Mouse (Mus musculus): Measurements from ENCODE around the gene Derl3. TPM values are rescaled to one million over a fixed set of nuclear protein-coding genes. Genes with fewer than 3 reads are reported as not detected.
A peak's percentile ranks its signal among the peaks of the same experiment; 100 is the strongest.
"Not testable (repeated sequence)": the region's sequence is repeated elsewhere in the genome, so short reads cannot be mapped to it uniquely, and the experiment has no call there.

Derl3 gene
- total RNA-seq (2021), result 1 to 10 TPM; 1.9 to 2.6 TPM
- long read RNA-seq, experiment 1, partial matches to known transcripts, result 0 of 4 reads
- long read RNA-seq, experiment 1, other reads (novel, unspliced or antisense), result 1 of 4 reads
- long read RNA-seq, experiment 2, partial matches to known transcripts, result 0 of 2 reads
- long read RNA-seq, experiment 2, other reads (novel, unspliced or antisense), result 0 of 2 reads

- peak; percentile 96 to 99 for DNase-seq (ENCODE audit: low spot score in 2 of 2)
- intact Hi-C loops (cut with DNase I), result no loop called here
Observed at GRCm38 (mm10) chr10:75893089-75893750, at the start of gene Derl3. Gene Derl3 (plus strand): TSS chr10:75893413.

- intact Hi-C loops (cut with DNase I); DNase-seq (ENCODE audit: low spot score in 2 of 2): not testable (repeated sequence)
Observed at GRCm38 (mm10) chr10:75843898-75844297, 49.3 kb upstream of the Derl3 start.

DNA sequence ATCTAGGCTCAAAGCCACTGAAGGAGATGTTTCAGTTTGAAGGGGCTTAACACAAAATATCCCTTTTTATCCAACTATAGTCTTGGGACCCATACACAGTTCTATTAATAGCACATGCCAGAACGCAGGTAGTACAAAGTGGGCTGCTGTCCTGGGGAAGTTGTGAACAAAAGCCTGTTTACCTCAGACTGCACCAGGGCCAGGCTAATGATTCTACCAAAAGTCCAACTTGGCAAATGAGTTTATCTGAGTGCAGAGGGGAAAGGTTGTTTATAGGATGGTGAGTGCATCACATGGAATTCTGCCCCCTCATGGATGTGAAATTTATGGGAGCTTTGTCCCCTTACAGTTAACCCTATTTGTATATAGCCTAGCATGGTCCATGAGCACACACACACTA, 48.4 kb upstream of the Derl3 start:
- no peak for DNase-seq (ENCODE audit: low spot score in 2 of 2)
- intact Hi-C loops (cut with DNase I), result no loop called here

DNA sequence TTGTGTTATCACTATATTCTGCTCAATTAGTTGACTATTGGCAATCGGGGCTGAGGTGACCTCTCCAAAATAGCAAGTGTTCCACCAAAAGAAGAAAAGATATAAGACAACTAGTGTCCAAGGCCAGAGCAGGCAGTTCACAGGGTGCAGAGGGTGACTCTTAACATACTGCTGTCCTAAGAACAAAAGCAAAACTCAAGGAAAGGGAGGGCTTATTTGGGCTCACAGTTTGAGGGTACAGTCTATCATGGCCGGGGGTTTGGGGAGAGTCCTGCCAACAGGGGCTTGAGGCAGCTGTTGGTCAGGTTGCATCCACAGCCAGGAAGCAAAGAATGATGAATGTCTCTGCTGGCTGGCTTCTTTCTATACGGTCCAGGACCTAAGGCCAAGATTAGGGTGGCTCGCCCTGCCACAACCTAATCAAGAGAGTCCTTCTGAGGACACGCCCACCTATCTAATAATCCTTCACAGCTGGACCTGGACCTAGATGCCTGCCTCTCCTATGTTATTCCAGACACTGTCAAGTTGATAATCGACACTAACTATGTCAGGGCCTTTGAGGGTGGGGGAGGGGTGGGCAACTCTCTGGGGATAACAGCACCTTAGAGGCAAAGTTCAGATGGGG, 47.8 kb upstream of the Derl3 start:
- intact Hi-C loops (cut with DNase I), result no loop called here
- DNase-seq (ENCODE audit: low spot score in 2 of 2), result no peak

- intact Hi-C loops (cut with DNase I), result no loop called here
- DNase-seq (ENCODE audit: low spot score in 2 of 2), result no peak
Observed at GRCm38 (mm10) chr10:75848382-75848781, 44.8 kb upstream of the Derl3 start.

- intact Hi-C loops (cut with DNase I), result no loop called here
- no peak for DNase-seq (ENCODE audit: low spot score in 2 of 2)
Observed at GRCm38 (mm10) chr10:75851076-75851475, 42.1 kb upstream of the Derl3 start.

GRCm38 (mm10) chr10:75851681-75852080, 41.5 kb upstream of the Derl3 start:
- DNase-seq (ENCODE audit: low spot score in 2 of 2), result no peak
- intact Hi-C loops (cut with DNase I), result loop anchor here (2.0 kb wide), 1 partner anchor 87 kb away; the partner anchor contains the start of gene Cabin1

GRCm38 (mm10) chr10:75852539-75853125, 40.6 kb upstream of the Derl3 start:
- intact Hi-C loops (cut with DNase I), result loop anchor here (1.0 to 2.0 kb wide), 3 partner anchors 88 to 266 kb away; partner anchors contain the start of gene Cabin1
- DNase-seq (ENCODE audit: low spot score in 2 of 2), result no peak

DNA sequence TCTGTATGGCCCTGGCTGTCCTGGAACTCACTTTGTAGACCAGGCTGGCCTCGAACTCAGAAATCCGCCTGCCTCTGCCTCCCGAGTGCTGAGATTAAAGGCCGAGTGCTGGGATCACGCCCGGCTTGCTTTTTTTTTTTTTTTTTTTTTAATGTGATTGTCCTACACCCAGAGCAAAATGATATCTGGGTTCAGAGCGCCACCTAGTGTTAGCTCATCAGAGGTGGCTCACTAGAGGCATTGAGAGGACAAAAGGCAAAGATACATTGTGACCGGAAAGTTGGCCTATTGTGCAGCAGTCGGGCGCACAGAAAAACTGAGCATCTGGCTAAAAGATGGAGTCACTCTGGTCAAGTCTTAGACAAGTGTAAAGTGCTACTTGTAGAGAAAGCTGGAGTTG, 39.8 kb upstream of the Derl3 start:
- intact Hi-C loops (cut with DNase I), result loop anchor here (1.0 to 2.0 kb wide), 3 partner anchors 89 to 267 kb away; partner anchors contain the start of gene Cabin1
- peak; percentile 85 to 91 for DNase-seq (ENCODE audit: low spot score in 2 of 2)

DNA sequence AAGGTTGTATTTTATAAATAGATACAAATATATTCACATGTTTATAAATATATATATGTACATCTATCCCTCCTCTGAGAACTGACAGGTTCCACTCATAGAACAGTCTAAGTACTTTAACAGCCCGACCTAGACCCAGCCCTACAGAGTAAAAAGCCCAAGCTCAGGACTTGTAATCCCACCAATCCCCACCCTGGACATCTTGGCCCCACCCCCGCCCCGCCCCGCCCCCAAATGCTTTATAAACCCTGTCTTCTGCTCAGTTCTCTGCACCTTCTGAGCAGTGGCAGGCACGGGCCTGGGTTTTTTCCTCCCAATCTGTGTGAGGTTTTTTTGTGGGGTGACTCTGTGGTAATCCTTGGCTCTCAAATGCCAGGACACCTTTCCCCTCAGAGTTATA, 39.1 kb upstream of the Derl3 start:
- no peak for DNase-seq (ENCODE audit: low spot score in 2 of 2)
- intact Hi-C loops (cut with DNase I), result no loop called here

GRCm38 (mm10) chr10:75854791-75855190, 38.4 kb upstream of the Derl3 start:
- intact Hi-C loops (cut with DNase I), result loop anchor here (5.0 kb wide), 1 partner anchor 217 kb away; no protein-coding TSS in a partner anchor
- no peak for DNase-seq (ENCODE audit: low spot score in 2 of 2)

DNA sequence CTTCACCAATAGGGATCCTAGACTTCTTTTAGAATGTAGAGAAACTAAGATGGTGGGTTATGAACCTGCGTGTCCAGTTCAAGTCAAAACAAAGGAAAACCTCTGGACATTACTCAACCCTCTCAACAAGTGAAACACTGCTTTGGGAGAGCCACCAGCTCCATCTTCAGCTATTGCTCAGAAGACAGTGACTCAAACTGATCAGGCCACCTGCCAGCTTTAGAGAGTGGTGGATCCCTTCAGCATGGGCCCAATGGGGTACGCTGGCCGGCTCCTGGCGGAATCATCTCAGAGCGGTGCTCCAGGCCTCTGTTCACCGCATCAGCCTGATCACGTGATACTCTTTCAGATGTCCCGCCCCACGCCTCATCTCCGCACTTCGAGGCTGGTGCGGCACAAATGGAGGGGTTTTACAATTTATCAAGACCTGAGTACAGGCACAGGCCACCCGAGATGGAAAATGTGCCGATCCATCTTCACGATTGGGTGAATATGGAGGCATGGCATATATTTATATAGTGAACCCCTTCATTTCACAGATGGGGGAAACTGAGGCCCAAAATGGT, 37.7 kb upstream of the Derl3 start:
- intact Hi-C loops (cut with DNase I), result loop anchor here (5.0 kb wide), 1 partner anchor 218 kb away; no protein-coding TSS in a partner anchor
- no peak for DNase-seq (ENCODE audit: low spot score in 2 of 2)

GRCm38 (mm10) chr10:75856155-75856907, 36.9 kb upstream of the Derl3 start:
- intact Hi-C loops (cut with DNase I), result loop anchor here (5.0 kb wide), 1 partner anchor 219 kb away; no protein-coding TSS in a partner anchor
- DNase-seq (ENCODE audit: low spot score in 2 of 2), result no peak

DNA sequence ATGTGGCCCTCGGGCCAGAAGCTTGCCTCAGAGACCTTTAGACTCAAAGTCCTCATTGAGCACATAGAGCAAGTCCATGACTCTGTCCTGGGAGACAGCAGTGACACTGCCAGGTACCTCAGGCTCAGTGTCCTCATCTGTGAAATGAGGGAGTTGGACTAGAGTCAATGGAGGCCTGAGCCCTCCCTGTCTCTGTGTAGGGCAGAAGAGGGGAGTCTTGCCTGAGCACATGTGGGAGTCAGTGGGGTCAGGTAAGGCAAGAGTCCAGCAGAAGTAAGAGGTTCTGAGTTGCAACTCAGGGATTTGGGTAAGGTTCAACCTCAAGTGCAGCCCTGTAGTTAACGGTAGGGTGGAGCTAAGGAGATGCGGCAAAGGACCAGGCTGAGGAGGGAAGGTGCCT, 36.2 kb upstream of the Derl3 start:
- intact Hi-C loops (cut with DNase I), result loop anchor here (5.0 kb wide), 1 partner anchor 220 kb away; no protein-coding TSS in a partner anchor
- DNase-seq (ENCODE audit: low spot score in 2 of 2), result no peak

GRCm38 (mm10) chr10:75857598-75857997, 35.6 kb upstream of the Derl3 start:
- intact Hi-C loops (cut with DNase I), result loop anchor here (5.0 kb wide), 1 partner anchor 220 kb away; no protein-coding TSS in a partner anchor
- DNase-seq (ENCODE audit: low spot score in 2 of 2), result no peak

DNA sequence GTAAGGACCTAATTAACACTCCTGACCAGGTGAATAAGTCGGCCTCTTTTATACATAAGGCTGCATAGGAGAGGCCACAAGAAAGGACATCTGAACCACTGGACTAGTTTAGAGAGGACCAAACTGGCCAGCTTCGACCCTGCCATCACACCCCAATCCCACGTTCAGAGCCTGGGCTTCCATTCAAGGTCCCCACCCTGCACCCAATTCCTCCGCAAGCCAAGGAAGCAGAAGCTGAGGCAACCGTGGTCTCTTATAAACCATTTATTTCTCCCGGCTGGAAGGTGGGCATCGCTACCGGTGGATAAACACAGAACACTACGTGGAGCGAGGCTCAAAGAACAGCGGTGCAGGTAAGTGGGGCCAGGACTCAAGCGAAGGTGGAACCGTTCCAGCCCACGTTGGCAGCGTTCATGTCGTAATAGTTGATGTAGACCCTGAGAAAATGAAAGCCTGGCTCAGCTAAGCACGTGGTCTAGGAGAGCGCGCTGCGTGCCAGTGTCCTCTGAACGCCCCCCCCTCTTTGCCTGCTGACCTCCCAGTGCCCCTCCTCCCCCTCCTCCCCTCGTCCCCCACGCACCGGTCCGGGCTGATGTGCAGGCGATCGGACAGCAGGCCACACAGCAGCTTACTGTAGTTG, 34.0 kb upstream of the Derl3 start:
- DNase-seq (ENCODE audit: low spot score in 2 of 2), result peak in 1 of 2 experiments; percentile 59
- intact Hi-C loops (cut with DNase I), result loop anchor here (5.0 kb wide), 1 partner anchor 222 kb away; no protein-coding TSS in a partner anchor

DNA sequence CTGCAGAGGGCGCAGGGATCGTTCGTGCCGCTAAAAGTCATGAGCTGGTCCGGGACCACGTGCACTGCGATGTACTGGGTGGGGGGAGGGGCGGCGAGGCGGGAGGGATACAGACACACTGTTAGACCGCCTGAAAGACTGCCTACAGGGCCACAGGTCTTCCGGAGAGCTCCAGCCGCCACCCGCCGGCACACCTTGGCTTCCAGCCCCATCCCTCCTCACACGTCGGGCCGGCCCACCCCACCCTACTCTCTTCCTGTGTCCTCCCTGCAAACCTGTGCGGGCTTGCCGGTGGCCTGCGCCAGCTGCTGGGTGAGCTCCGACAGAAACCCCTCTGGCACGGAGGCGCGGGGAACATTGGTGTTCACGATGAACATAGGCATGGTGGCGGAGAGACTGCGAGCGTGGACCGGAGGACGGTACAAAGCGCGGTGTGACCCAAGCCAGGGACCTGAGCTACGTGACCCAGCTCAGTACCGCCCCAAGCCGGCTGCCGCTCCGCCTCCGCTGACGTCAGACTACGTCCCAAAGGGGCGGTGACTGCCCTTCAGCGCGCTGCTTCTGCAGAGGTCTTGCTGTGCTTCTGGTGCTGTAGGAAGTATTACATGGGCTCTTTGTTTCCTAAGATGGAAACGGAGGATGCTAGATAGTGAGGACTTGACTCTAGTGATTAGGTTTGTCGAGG, 33.3 kb upstream of the Derl3 start, which contains the start of gene Mif:
TSS of gene Mif (minus strand) at position 455 of the 685 bp plus-strand sequence.
- DNase-seq (ENCODE audit: low spot score in 2 of 2), result peak; percentile 76 to 84
- intact Hi-C loops (cut with DNase I), result loop anchor here (5.0 kb wide), 1 partner anchor 223 kb away; no protein-coding TSS in a partner anchor

DNA sequence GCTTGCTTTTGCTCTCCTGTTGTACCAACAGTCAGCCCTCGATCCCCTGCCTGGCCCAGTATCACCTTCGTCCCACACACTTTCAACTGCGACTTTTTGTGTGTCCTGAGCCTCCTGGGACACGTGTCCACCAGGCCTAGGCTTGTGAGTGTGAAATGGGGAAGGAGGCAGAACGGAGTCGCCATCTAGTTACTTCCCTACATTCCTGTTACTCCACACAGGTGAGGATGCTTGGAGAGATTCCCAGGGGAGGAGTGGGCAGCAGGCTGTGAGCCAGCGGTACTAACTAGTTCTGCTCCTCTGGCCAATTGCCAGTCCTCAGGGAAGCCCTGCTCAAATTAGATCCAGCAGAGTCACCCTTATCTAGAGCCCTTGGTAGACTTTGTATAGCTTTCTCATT, 32.5 kb upstream of the Derl3 start:
- intact Hi-C loops (cut with DNase I), result no loop called here
- DNase-seq (ENCODE audit: low spot score in 2 of 2), result no peak

Measured in left cerebral cortex, postnatal 14 days (tissue).